Mouse (Mus musculus) liver, embryonic 13.5 days (tissue): ENCODE data around the gene Rfng. TPM values are rescaled to one million over a fixed set of nuclear protein-coding genes. Genes with fewer than 3 reads are reported as not detected.

Source experiments
- ATAC-seq: fragments of 200-750 bp; cut with Nextera tagmentation; 2 replicates; pipeline ENCODE4 v1.8.0; 2017; ENCODE audit warnings: low read depth, mild to moderate bottlenecking, moderate number of reproducible peaks, moderate library complexity
- DNase-seq: peaks from one replicate; pipeline ENCODE4 v3.0.0; 2022
- H3K27ac ChIP-seq: fragments of 300-500 bp; sonication (generic); 2 replicates; pipeline ENCODE4 v1.5.1; 2015; ENCODE audit warnings: moderate library complexity, mild to moderate bottlenecking, inconsistent platforms
- H3K27me3 ChIP-seq: fragments of 300-500 bp; sonication (generic); 2 replicates; pipeline ENCODE4 v1.6.1; 2015; ENCODE audit warnings: mild to moderate bottlenecking, inconsistent platforms
- H3K36me3 ChIP-seq: fragments of 300-500 bp; sonication (generic); 2 replicates; pipeline ENCODE4 v1.6.1; 2015; ENCODE audit warnings: mild to moderate bottlenecking, inconsistent platforms
- H3K4me1 ChIP-seq: fragments of 300-500 bp; sonication (generic); replicated peaks from 2 replicates; pipeline ENCODE4 v1.6.1; 2015; ENCODE audit warnings: inconsistent platforms
- H3K4me2 ChIP-seq: fragments of 300-500 bp; sonication (generic); 2 replicates; pipeline ENCODE4 v1.6.1; 2015; ENCODE audit warnings: inconsistent platforms, mild to moderate bottlenecking, moderate library complexity
- H3K4me3 ChIP-seq: fragments of 300-500 bp; sonication (generic); replicated peaks from 2 replicates; pipeline ENCODE4 v1.5.1; 2015; ENCODE audit warnings: mild to moderate bottlenecking, inconsistent platforms
- H3K9ac ChIP-seq: fragments of 300-500 bp; sonication (generic); 2 replicates; pipeline ENCODE4 v1.6.1; 2015; ENCODE audit warnings: mild to moderate bottlenecking, inconsistent platforms
- H3K9me3 ChIP-seq: fragments of 300-500 bp; sonication (generic); replicated peaks from 2 replicates; pipeline ENCODE4 v1.6.1; 2016; ENCODE audit warnings: inconsistent platforms
- WGBS: fragments of 180-500 bp; shearing (Covaris S2); methylation state at CpG from one replicate; pipeline ENCODE4 v1.1.7; 2015; ENCODE audit not compliant: insufficient replicate concordance; 5-methylcytosine and 5-hydroxymethylcytosine counted together
- polyA plus RNA-seq: library from polyadenylated mRNA; unstranded; fragments of >200 nt; fragmentation: Nextera tagmentation; extraction: Ambion mirVana; gene quantifications from 2 replicates; pipeline ENCODE4 v1.2.1, GENCODE M21; 2015

Rfng gene
- polyA plus RNA-seq, 1 experiment from 2014 or later = 11.2 TPM

- 43% methylated on average over 6 of the region's 6 CpGs for WGBS
- peaks cover 25% of the 10 kb centered on the region for H3K27me3 ChIP-seq
- H3K36me3 ChIP-seq = no peaks in the 10 kb centered on the region
- no peak overlapping the region for H3K4me2 ChIP-seq
- H3K9me3 ChIP-seq = no peaks in the 10 kb centered on the region
- DNase-seq = no peak
- no peak for ATAC-seq
- H3K27ac ChIP-seq = no peak overlapping the region
- H3K4me1 ChIP-seq = peaks cover 9% of the 10 kb centered on the region
- no peak overlapping the region for H3K4me3 ChIP-seq
- no peak overlapping the region for H3K9ac ChIP-seq
Measured at GRCm38 (mm10) chr11:120733521-120733920, 50.5 kb downstream of the Rfng start.

- WGBS = 69% methylated on average over 12 of the region's 12 CpGs
Measured at GRCm38 (mm10) chr11:120731858-120732680, 51.9 kb downstream of the Rfng start, which contains the start of gene Cbr2. Gene Cbr2 (minus strand): TSS chr11:120732114.

DNA sequence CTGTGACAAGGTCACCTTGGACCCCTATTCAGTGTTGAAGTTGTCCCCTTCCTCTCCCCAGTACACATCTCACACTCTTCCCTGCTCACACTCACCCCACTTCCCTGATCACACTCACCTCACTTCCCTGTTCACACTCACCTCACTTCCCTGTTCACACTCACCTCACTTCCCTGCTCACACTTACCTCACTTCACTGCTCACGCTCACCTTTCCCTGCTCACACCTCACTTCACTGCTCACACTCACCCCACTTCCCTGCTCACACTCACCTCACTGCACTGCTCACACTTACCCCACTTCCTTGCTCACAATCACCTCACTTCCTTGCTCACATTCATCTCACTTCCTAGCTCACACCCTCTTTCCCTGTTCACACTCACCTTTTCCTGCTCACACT, 52.6 kb downstream of the Rfng start:
- Histone ChIP-seq H3K4me3 (no peak overlapping the region), H3K9me3 (no peaks in the 10 kb centered on the region), H3K27me3 (peaks cover 26% of the 10 kb centered on the region), H3K9ac (no peak overlapping the region), H3K4me1 (peaks cover 16% of the 10 kb centered on the region), H3K36me3 (no peaks in the 10 kb centered on the region), H3K27ac (no peak overlapping the region), H3K4me2 (no peak overlapping the region)
- DNase-seq = no peak
- no peak for ATAC-seq
- 76% methylated on average over 1 of the region's 1 CpGs for WGBS

More at GRCm38 (mm10) chr11:120731858-120732680, 51.9 kb downstream of the Rfng start, which contains the start of gene Cbr2:
- H3K27me3 ChIP-seq = peaks cover 26% of the 10 kb centered on the region
- peaks cover 10% of the 10 kb centered on the region for H3K4me1 ChIP-seq
- H3K4me3 ChIP-seq = no peak within 1 kb of the TSS
- H3K9me3 ChIP-seq = no peaks in the 10 kb centered on the region
- no peaks in the 10 kb centered on the region for H3K36me3 ChIP-seq
- no peak within 1 kb of the TSS for H3K27ac ChIP-seq
- ATAC-seq (no peak), DNase-seq (no peak)
- H3K9ac ChIP-seq = no peak within 1 kb of the TSS
- no peak within 1 kb of the TSS for H3K4me2 ChIP-seq

Other genes with a start within 250 kb of the Rfng start
- 45.7 and 46.9 TPM in 2 replicates for gene Mcrip1, start 234.5 kb downstream of the Rfng start, polyA plus RNA-seq
- 0.22 TPM in 1 of 2 replicates, not detected in the other for gene Ppp1r27, start 233.1 kb downstream of the Rfng start, polyA plus RNA-seq
- gene P4hb, start 211.0 kb downstream of the Rfng start, polyA plus RNA-seq = 403 and 453 TPM in 2 replicates
- 258 and 276 TPM in 2 replicates for gene Arhgdia, start 202.6 kb downstream of the Rfng start, polyA plus RNA-seq
- 379 and 416 TPM in 2 replicates for gene Alyref, start 185.8 kb downstream of the Rfng start, polyA plus RNA-seq
- gene Anapc11, start 185.8 kb downstream of the Rfng start, polyA plus RNA-seq = 99.1 and 102 TPM in 2 replicates
- gene Npb, start 175.7 kb downstream of the Rfng start, polyA plus RNA-seq = 9.5 and 12.6 TPM in 2 replicates
- 114 and 116 TPM in 2 replicates for gene Pcyt2, start 166.3 kb downstream of the Rfng start, polyA plus RNA-seq
- gene Sirt7, start 159.0 kb downstream of the Rfng start, polyA plus RNA-seq = 33.8 and 34.3 TPM in 2 replicates
- 39.8 and 40.0 TPM in 2 replicates for gene Mafg, start 150.6 kb downstream of the Rfng start, polyA plus RNA-seq
- gene Pycr1, start 140.4 kb downstream of the Rfng start, polyA plus RNA-seq = 6.0 and 6.9 TPM in 2 replicates
- 0.23 TPM in 1 of 2 replicates, not detected in the other for gene Myadml2, start 136.0 kb downstream of the Rfng start, polyA plus RNA-seq
- gene Notum, start 123.0 kb downstream of the Rfng start, polyA plus RNA-seq = 0.27 and 0.36 TPM in 2 replicates
- gene Aspscr1, start 111.2 kb downstream of the Rfng start, polyA plus RNA-seq = 49.2 and 52.5 TPM in 2 replicates
- gene Cenpx, start 70.5 kb downstream of the Rfng start, polyA plus RNA-seq = 123 and 126 TPM in 2 replicates
- gene Lrrc45, start 70.3 kb downstream of the Rfng start, polyA plus RNA-seq = 13.0 and 14.3 TPM in 2 replicates
- gene Rac3, start 62.7 kb downstream of the Rfng start, polyA plus RNA-seq = 1.7 and 2.3 TPM in 2 replicates
- 8.8 and 9.6 TPM in 2 replicates for gene Dcxr, start 56.9 kb downstream of the Rfng start, polyA plus RNA-seq
- 0.22 TPM in 1 of 2 replicates, not detected in the other for gene Cbr2, start 52.1 kb downstream of the Rfng start, polyA plus RNA-seq
- 4.9 and 6.5 TPM in 2 replicates for gene Hmga1b, start 21.4 kb downstream of the Rfng start, polyA plus RNA-seq
- 102 and 104 TPM in 2 replicates for gene Gps1, start 65 bp upstream of the Rfng start, polyA plus RNA-seq
- gene Dus1l, start 12.2 kb upstream of the Rfng start, polyA plus RNA-seq = 82.6 and 86.2 TPM in 2 replicates
- 15.3 and 17.9 TPM in 2 replicates for gene Fasn, start 40.3 kb upstream of the Rfng start, polyA plus RNA-seq
- 1.8 TPM in 2 replicates for gene Ccdc57, start 148.7 kb upstream of the Rfng start, polyA plus RNA-seq
- gene Slc16a3, start 164.3 kb upstream of the Rfng start, polyA plus RNA-seq = 71.4 and 81.7 TPM in 2 replicates
- 36.8 and 46.3 TPM in 2 replicates for gene Csnk1d, start 207.1 kb upstream of the Rfng start, polyA plus RNA-seq